Mouse (Mus musculus) right cerebral cortex, adult 18-20 months (tissue): ENCODE measurements around the gene Tagln2.

ENCODE experiments used
- DNase-seq: peaks from one replicate; pipeline ENCODE4 v3.0.0; 2022; ENCODE audit warnings: mixed read lengths

The Tagln2 gene

DNA sequence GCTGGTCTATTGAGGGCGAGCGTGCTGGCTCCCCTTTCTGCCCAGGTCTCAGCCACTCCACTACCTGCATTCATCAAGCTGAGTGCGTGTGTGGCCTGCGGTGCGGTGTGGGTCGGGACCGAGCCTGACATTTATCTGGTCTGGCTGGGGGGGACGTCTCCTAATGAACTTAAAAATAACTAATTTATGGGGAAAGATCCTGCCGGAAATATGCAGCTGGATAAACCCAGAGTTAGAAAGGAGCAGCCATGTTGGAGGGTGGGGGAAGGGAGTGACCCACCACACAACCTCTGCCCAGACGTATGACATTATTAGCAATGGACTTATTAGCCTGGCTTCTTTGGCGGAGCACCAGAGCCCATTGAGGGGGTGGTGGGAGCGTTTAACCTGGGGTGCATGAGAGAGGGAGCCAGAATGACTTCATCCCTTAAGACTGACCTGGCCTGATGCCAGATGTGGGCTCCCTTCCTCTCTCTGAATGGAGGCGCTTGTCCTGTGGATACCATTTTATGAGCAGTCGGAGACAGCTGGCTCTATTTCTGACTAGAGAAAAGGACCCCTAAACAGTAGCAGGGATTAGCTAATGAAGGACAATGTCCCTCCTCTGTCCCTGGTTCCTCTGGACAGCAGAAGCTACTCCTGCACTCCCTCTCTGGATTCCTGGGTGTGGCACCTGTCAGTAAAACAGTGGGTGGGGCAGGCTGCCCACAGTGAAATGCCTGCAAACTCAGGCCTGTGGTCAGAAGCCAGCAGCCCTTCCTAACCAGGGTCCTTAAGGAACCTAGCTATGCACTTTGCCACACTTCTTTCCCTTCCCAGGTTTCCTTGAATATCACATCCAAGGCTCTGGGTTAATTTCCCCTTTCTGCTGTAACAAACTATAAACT, 3.5 kb downstream of the Tagln2 start:
- no peak for DNase-seq

GRCm38 (mm10) chr1:172504756-172505155, 4.9 kb downstream of the Tagln2 start:
- no peak for DNase-seq

DNA sequence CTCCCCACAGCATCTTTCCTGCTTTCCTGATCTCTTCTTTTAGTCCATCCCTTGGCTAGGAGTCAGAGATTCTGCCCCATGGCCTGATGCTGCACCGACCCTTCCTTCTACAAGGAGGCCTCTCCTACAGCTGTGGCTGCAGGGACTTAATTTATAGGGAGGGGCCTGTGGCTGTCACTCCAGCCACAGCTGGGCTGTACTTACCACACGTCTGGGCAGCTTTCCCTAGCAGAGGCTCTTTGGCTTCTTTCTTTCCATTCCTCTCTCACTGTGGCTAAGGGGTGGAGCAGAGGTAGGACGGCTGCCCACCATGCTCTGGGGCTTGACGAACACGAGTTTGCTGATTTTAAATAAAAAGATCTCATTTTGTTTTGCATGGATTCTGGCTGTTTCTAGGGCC, 7.2 kb downstream of the Tagln2 start:
- DNase-seq, result no peak

DNA sequence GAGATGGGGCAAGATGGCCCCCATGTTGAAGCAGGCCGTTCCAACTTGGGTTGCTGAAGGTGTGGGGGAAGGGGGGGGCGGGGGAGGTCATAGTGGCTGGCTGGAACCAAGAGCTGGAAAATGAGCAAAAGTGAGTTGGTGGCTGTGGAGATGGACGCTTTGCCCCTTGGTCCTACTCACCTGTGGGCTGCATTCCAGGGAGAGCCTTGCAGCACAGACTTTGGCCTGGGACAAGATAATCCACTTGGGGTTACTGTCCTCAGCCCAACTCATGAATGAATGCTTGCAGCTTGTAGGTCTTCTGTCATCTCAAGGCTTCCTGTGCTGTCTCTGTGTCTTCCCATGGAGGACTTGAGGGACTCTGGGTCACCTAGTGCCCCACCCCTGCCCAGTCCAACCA, 7.9 kb downstream of the Tagln2 start:
- no peak for DNase-seq

GRCm38 (mm10) chr1:172508172-172508571, 8.3 kb downstream of the Tagln2 start:
- DNase-seq, result no peak

- DNase-seq, result no peak
Observed at GRCm38 (mm10) chr1:172509235-172509634, 9.4 kb downstream of the Tagln2 start.

DNA sequence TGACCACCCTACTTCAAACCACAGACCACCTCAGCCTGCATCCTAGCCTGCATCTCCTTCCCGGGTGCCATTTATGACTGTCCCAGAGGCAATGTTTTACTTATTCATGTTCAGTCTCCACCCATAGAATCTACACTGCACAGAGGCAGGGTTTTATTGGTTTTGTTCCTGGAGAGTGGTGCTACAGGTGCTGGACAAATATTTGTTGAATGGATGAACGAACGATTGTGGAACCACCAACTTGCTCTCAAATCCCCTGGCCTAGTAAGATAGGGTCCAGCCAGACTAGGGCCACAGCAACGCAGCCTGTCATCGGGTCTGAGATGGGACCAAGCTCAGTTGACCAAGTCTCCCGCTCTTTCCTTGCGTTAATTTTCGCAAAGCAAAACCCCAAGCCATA, 10.1 kb downstream of the Tagln2 start:
- DNase-seq, result no peak

- DNase-seq, result no peak
Observed at GRCm38 (mm10) chr1:172510421-172510972, 10.7 kb downstream of the Tagln2 start.

DNA sequence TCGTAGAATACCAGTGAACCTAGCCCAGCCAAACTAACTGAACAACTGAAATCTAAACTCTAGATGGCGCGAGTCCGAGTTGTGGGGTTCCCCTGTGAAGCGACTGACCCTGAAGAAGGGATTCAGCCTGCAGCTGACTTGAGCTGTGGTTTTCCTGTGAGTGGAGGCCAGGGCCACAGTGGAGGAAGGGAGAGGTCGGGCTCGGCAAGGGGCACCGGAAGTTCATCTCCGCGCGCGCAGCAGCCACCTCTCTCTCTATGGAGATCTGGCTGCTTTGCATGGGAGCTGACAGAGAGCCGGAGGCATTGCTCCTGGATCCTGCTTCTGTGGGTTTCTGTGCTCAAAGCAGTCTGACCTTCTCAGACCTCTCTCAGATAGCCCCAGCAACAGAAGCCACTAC, 13.1 kb downstream of the Tagln2 start:
- DNase-seq, result no peak

DNA sequence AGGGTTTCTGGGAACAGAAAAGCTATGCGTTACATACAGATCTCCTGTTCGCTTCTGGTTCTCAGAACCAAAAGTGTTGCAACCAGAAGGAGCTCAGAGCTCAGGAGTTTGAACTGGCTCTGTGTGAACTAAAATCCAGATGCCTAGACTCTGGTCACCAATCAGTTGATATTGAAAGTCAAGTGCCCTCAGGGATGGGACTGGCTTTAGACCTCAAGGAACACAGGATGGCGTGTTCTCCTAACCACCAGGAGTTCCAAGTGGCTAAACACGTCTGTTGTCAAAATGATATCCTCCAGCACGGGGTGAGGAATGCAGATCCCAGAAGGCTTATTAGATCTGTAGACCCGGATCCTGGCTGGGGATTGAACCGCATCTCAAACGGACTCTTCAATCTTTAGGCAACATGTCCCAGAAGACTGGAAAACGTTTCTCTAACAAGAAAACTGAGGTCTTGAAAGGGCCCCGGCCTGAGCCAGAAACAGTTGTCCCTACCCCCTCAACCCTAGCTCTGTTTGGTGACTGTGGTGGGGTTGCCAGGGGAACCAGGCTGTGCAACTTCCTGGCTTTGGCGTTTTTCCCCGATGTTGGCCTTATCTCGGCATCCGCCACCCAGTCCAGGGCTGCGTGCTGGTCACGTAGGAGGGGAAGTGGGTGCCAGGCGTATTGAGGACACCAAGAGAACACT, 13.8 kb downstream of the Tagln2 start:
- DNase-seq, result no peak

GRCm38 (mm10) chr1:172514213-172514529, 14.3 kb downstream of the Tagln2 start:
- no peak for DNase-seq

- no peak for DNase-seq
Observed at GRCm38 (mm10) chr1:172514551-172515268, 14.9 kb downstream of the Tagln2 start.

GRCm38 (mm10) chr1:172515396-172515795, 15.5 kb downstream of the Tagln2 start:
- no peak for DNase-seq

DNA sequence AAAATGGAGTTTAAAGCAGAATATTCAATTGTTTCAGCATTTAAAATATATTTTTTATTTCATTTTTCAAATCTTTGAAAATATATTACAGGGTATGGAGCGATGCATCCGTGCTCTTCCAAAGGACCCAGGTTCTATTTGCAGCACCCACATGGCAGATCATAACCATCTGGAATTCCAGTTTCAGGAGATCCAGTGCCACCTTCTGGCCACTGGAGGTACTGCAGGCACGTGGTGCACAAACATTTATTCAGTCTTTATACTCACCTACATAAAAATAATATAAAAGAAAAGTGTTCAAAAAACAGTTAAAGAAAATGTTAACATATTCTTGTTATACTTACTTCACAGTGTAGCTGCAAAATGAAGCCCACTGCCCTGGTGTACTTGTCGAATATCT, 18.2 kb downstream of the Tagln2 start:
- no peak for DNase-seq

- DNase-seq, result no peak
Observed at GRCm38 (mm10) chr1:172519644-172520043, 19.8 kb downstream of the Tagln2 start.

GRCm38 (mm10) chr1:172520576-172521440, 21.0 kb downstream of the Tagln2 start, which contains the start of gene Cfap45:
Gene Cfap45 (plus strand): TSS chr1:172520801.
- DNase-seq, result peak; percentile 82

DNA sequence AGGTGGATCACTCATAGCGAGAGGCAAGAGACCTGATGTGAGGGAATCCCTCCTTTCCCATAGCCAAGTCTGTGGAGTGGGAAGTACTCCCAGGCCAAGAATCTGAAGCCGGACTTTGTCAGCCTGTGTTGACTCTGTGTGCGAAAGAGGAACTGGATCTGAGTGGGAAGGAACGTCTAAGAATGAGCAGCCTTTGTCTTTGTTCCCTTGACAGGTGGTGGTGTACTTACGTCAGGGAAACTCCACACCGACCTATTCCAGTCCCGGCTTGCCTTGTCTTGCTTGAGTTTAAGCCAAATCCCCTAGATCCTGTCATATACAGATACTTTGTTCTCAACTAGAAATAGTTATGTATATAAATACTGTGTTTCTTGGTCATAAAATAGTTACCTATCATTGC, 22.7 kb downstream of the Tagln2 start:
- no peak for DNase-seq

- DNase-seq, result no peak
Observed at GRCm38 (mm10) chr1:172523699-172524101, 23.9 kb downstream of the Tagln2 start.

DNA sequence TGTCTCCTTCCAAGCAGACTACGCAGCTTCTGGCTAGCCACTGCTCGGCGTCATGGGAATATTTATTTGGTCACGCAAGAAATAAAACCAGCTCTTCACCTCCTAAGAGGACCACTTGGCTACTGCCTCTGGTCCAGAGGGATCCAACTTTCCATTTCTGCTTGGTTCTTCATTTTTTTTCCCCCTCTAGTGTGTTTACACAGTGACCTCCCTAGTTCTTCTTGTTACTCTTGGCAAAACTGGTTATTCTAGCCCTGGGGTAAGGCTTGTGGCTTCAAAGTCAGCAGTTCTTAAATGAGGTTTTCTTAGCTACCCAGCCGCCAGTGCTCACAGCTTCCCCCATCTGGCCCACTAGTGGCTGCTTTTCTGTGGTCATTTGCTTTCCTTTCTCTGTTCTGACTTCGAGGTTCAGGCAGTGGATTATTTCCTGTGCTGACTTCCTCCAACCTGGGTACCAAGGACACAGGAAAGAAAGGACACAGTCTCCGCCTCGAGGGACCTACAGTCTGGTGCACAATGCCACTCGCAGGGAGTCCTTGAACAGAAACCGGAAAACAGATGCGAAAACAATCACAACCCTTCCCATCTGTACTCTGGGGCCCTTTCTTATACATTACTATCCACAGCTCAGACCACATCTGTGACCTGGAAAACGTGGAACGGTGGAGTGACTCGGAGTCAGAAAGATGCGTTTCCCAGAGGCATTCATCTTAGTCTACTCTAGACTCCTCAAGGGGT, 25.3 kb downstream of the Tagln2 start:
- peak; percentile 14 for DNase-seq

DNA sequence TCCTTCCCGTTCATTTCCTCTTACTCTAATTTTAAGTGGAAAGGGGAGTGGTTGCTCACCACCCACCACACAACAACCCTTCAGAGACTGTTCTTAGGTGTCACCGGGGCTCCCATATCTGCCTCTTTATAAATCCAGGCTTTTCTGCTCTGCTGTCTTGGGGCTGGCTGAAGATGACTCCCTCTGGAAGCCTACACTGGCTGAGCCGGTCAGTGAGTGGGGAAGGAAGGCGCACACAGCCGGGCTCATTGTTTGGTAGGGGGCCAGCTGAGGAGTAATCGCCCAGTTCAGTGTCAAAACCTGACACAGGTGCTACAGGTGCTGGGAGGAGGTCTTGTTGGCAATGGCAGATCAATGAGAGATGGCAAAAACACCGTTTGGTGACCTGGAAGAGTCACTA, 26.1 kb downstream of the Tagln2 start:
- no peak for DNase-seq

- no peak for DNase-seq
Observed at GRCm38 (mm10) chr1:172526380-172527081, 26.7 kb downstream of the Tagln2 start.
